Mouse (Mus musculus): ENCODE data around the gene A730009L09Rik. TPM values are rescaled to one million over a fixed set of nuclear protein-coding genes. Genes with fewer than 3 reads are reported as not detected.

A730009L09Rik gene
- not detected in 4 replicates for total RNA-seq (2023)

DNA sequence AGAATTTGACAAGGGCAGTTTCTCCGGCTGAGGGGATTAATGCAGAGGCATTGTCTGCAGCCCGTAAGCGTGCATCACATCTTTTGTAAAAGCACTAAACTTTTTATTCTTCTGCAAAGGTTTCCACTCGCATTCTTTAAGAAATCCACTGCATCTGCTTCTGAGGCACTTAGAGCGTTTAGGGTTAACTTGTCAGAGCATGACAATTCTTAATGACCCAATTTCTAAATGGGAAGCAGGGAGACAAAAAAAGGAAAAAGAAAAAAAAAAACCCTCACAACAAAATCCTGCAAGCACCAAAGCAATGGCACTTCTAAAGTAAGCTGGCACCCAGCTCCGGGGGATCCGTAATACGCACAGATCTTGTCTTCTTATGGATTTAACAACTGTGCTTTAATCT is at the start of gene A730009L09Rik:
Gene A730009L09Rik (plus strand): TSS at position 301 of the 400 bp plus-strand sequence.

Other genes with a start within 250 kb of the A730009L09Rik start
- gene Mrpl39, start 220.6 kb downstream of the A730009L09Rik start, total RNA-seq (2023), result 18.6 to 24.7 TPM (median 21.4 TPM) in 4 replicates

Measured in B cell, adult 62 days (primary cell).